Mouse (Mus musculus): Measurements from ENCODE around the gene Cideb. TPM values are rescaled to one million over a fixed set of nuclear protein-coding genes. Genes with fewer than 3 reads are reported as not detected.

Gene Cideb
- total and polyA plus RNA-seq, 3 experiments, result 0.53 to 2.4 TPM; not detected in 1

DNA sequence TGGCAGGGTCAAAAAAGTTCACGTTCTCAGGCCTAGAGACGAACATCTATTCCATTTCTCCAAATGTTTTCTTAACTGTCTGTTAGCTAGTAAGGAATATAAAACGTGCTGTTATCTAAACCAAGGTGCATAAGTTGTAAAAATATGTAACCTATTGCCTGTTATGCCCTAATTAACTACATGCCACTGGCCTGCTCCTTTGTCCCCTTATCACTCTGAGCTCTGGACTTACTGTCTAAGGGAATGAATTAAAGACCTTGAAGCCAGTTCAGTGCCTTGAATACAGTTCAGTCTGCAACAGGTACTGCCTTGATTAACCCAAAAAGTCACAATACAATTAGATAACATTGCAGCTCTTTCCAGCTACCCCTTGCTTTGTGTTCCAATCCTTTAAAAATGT, 22.9 kb downstream of the Cideb start:
- no peak overlapping the region for H3K4me3 ChIP-seq (ENCODE audit: control insufficient read depth in 1 of 2, insufficient read depth in 1 of 2, low read depth in 2 of 2, low read length in 2 of 2)
- TF ChIP-seq GATA1 (IDR thresholded peaks at IDR 0.05; ENCODE audit: low read depth, low read length), result no peak
- TF ChIP-seq USF1 (IDR thresholded peaks at IDR 0.05; ENCODE audit: low read depth, low read length), result no peak
- no peak for TF ChIP-seq MYB (IDR thresholded peaks at IDR 0.05; ENCODE audit: low read depth, low read length)
- no peaks in the 10 kb centered on the region for H3K27me3 ChIP-seq (ENCODE audit: control insufficient read depth in 1 of 2, insufficient read depth in 2 of 2, low read length in 2 of 2)

GRCm38 (mm10) chr14:55734869-55735268, 23.4 kb downstream of the Cideb start:
- TF ChIP-seq HCFC1 (IDR thresholded peaks at IDR 0.05; ENCODE audit: low read depth, low read length) (no peak), ZMIZ1 (IDR thresholded peaks at IDR 0.05; ENCODE audit: low read depth, low read length) (no peak), MAX (IDR thresholded peaks at IDR 0.05; ENCODE audit: low read length) (no peak), CTCF (IDR thresholded peaks at IDR 0.05 in 2 of 3, conservative IDR thresholded peaks at IDR 0.05 in 1 of 3; ENCODE audit: control insufficient read depth in 1 of 3, insufficient read depth in 1 of 3, low read depth in 2 of 3, low read length in 3 of 3, poor library complexity in 1 of 3, severe bottlenecking in 1 of 3) (no peak), CHD2 (IDR thresholded peaks at IDR 0.05; ENCODE audit: low read length) (no peak), USF2 (IDR thresholded peaks at IDR 0.05; ENCODE audit: borderline replicate concordance in 1 of 2, insufficient read depth in 1 of 2, low read depth in 1 of 2, low read length in 2 of 2) (no peak), TAL1 (IDR thresholded peaks at IDR 0.05; ENCODE audit: low read length) (no peak), TCF12 (IDR thresholded peaks at IDR 0.05; ENCODE audit: low read depth, low read length) (no peak), POLR2AphosphoS5 (IDR thresholded peaks at IDR 0.05; ENCODE audit: borderline replicate concordance, low read depth, low read length) (no peak), USF1 (IDR thresholded peaks at IDR 0.05; ENCODE audit: low read depth, low read length) (no peak), ZC3H11A (IDR thresholded peaks at IDR 0.05; ENCODE audit: low read depth, low read length) (no peak), ETS1 (IDR thresholded peaks at IDR 0.05; ENCODE audit: low read depth, low read length) (no peak), MAFK (IDR thresholded peaks at IDR 0.05; ENCODE audit: borderline replicate concordance, low read depth, low read length) (no peak)
- H3K9me3 ChIP-seq (replicated peaks; ENCODE audit: insufficient read depth, low read length), result no peaks in the 10 kb centered on the region
- H3K79me2 ChIP-seq (ENCODE audit: control insufficient read depth, insufficient read depth, low read length, poor library complexity), result no peaks in the 10 kb centered on the region
- H3K4me3 ChIP-seq (ENCODE audit: control insufficient read depth in 1 of 2, insufficient read depth in 1 of 2, low read depth in 2 of 2, low read length in 2 of 2), result no peak overlapping the region
- no peak overlapping the region for H3K27ac ChIP-seq (ENCODE audit: control insufficient read depth, low read depth, low read length)
- peaks cover 0 to 31% of the 10 kb centered on the region in 2 experiments; a peak in 2 of 4 replicates for H3K36me3 ChIP-seq (ENCODE audit: control insufficient read depth in 1 of 2, insufficient read depth in 2 of 2, low read length in 2 of 2)
- DNase-seq (ENCODE audit: low read depth, low spot score), result no peak
- H3K9ac ChIP-seq (ENCODE audit: control insufficient read depth, low read depth, low read length, poor library complexity, severe bottlenecking), result no peak overlapping the region
- H3K4me1 ChIP-seq (ENCODE audit: control insufficient read depth in 1 of 2, insufficient read depth in 2 of 2, low read length in 2 of 2), result peaks cover 25 to 45% of the 10 kb centered on the region in 2 experiments
- H3K27me3 ChIP-seq (ENCODE audit: control insufficient read depth in 1 of 2, insufficient read depth in 2 of 2, low read length in 2 of 2), result no peaks in the 10 kb centered on the region

More for the DNA sequence above, 22.9 kb downstream of the Cideb start:
- Histone ChIP-seq H3K9me3 (replicated peaks; ENCODE audit: insufficient read depth, low read length) (no peaks in the 10 kb centered on the region), H3K4me1 (ENCODE audit: control insufficient read depth in 1 of 2, insufficient read depth in 2 of 2, low read length in 2 of 2) (peaks cover 23 to 41% of the 10 kb centered on the region in 2 experiments), H3K9ac (ENCODE audit: control insufficient read depth, low read depth, low read length, poor library complexity, severe bottlenecking) (no peak overlapping the region), H3K27ac (ENCODE audit: control insufficient read depth, low read depth, low read length) (no peak overlapping the region), H3K36me3 (ENCODE audit: control insufficient read depth in 1 of 2, insufficient read depth in 2 of 2, low read length in 2 of 2) (peaks cover 0 to 30% of the 10 kb centered on the region in 2 experiments; a peak in 2 of 4 replicates), H3K79me2 (ENCODE audit: control insufficient read depth, insufficient read depth, low read length, poor library complexity) (no peaks in the 10 kb centered on the region)
- DNase-seq (ENCODE audit: low read depth, low spot score), result no peak
